8 mouse cellular contexts compared by ENCODE assay signal in the genomic region with DNA sequence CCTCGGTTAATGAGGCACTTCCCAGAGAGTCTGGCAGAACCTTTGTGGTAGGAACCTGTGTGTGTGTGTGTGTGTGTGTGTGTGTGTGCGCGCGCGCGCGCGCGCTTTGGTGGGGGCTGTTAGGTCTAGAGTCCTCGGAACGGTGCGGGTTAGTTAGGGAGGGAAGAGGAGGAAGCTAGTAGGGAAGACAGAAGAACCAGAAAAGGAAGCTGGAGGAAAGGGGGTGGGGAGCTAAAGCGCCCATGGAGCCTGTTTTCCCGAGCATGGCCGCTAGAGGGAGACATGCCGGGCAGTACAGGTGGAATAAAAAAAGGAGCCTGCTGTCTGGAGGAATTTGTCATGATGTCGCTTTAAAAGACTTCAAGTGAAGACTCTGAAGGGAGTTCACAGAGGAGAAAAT. TPM values are rescaled to one million over a fixed set of nuclear protein-coding genes. Genes with fewer than 3 reads are reported as not detected.
A peak's percentile ranks its signal among the peaks of the same experiment; 100 is the strongest.
DNase-seq lines count a peak whose midpoint lies in the region; ATAC-seq and TF ChIP-seq lines count a peak whose summit lies in the region.

No protein-coding gene starts in this region.

- no peak overlapping the region for H3K9ac ChIP-seq in ES-E14 (ENCODE audit: insufficient read depth, low read depth, low read length, poor library complexity, severe bottlenecking)
- H3K9ac ChIP-seq in lung, embryonic 16.5 days (ENCODE audit: low read length) = no peak overlapping the region

- no peaks in the 10 kb centered on the region for H3K9me3 ChIP-seq in ES-E14 (ENCODE audit: control insufficient read depth, insufficient read depth, low read depth, low read length)
- H3K9me3 ChIP-seq in forebrain, embryonic 10.5 days = no peaks in the 10 kb centered on the region
- H3K9me3 ChIP-seq in lung, embryonic 16.5 days (ENCODE audit: control insufficient read depth, low read length) = no peaks in the 10 kb centered on the region

- H3K4me1 ChIP-seq in ES-E14 (ENCODE audit: control insufficient read depth in 2 of 2, insufficient read depth in 2 of 2, low read length in 2 of 2, poor library complexity in 1 of 2) = 0 out of 4 replicates have a peak, but pooled peaks cover 0 to 2% of the 10 kb centered on the region in 2 experiments
- no peaks in the 10 kb centered on the region for H3K4me1 ChIP-seq in bone marrow, adult 2 months (ENCODE audit: control insufficient read depth, insufficient read depth, low read length)
- H3K4me1 ChIP-seq in forebrain, embryonic 10.5 days = peaks cover 34% of the 10 kb centered on the region
- H3K4me1 ChIP-seq in lung, embryonic 16.5 days (replicated peaks; ENCODE audit: control insufficient read depth, insufficient read depth, low read length) = 0 out of 2 replicates have a peak, but pooled peaks cover 4% of the 10 kb centered on the region

- no peaks in the 10 kb centered on the region for H3K36me3 ChIP-seq in ES-E14 (ENCODE audit: control insufficient read depth, insufficient read depth, low read length, poor library complexity, severe bottlenecking)
- H3K36me3 ChIP-seq in forebrain, embryonic 10.5 days (replicated peaks) = no peaks in the 10 kb centered on the region
- no peaks in the 10 kb centered on the region for H3K36me3 ChIP-seq in lung, embryonic 16.5 days (ENCODE audit: control insufficient read depth, insufficient read depth, low read length)

- peak; percentile 39 to 63; a peak in 2 of 4 replicates for ATAC-seq in hematopoietic stem cell, adult 5-6 weeks (replicated peaks in 1 of 2; ENCODE audit: insufficient read depth in 1 of 2, low FRiP score in 2 of 2, low TSS enrichment in 1 of 2, low read depth in 1 of 2, poor library complexity in 2 of 2, severe bottlenecking in 2 of 2)
- ATAC-seq in lung, embryonic 16.5 days (ENCODE audit: low read depth) = peak; percentile 51; the same call in 1 of the 2 replicates

- peaks cover 75% of the 10 kb centered on the region for H3K27me3 ChIP-seq in forebrain, embryonic 10.5 days (ENCODE audit: poor library complexity, severe bottlenecking)
- H3K27me3 ChIP-seq in lung, embryonic 16.5 days (ENCODE audit: control insufficient read depth, insufficient read depth, low read depth, low read length) = peaks cover 58% of the 10 kb centered on the region

- in situ Hi-C loops in ES-E14 (cut with MboI; ENCODE audit: low sequenced_read_pairs in 2 of 2, unreplicated experiment in 2 of 2) = no loop called here

- DNase-seq in ES-E14 (ENCODE audit: low read depth, low spot score) (peak; percentile 77), MN1 (ENCODE audit: low spot score) (no peak)
- DNase-seq in forebrain, embryonic 10.5 days (ENCODE audit: extremely low spot score, low spot score) = peak; percentile 66
- DNase-seq in layer of hippocampus, adult 8-10 months (ENCODE audit: low spot score in 2 of 2) = peak; percentile 65 to 85
- DNase-seq in retina, postnatal 7 days (ENCODE audit: low read depth, low spot score) = peak; percentile 61

- no peak overlapping the region for H3K4me2 ChIP-seq in lung, embryonic 16.5 days (ENCODE audit: low read depth, low read length)

- peak; percentile 40; the same call in 1 of the 2 replicates for TF ChIP-seq CTCF in bone marrow, adult 2 months (IDR thresholded peaks at IDR 0.05; ENCODE audit: control insufficient read depth, insufficient read depth, low read length)

- peak overlapping the region in 1 of 2 experiments; percentile 49; a peak in 2 of 4 replicates for H3K4me3 ChIP-seq in ES-E14 (ENCODE audit: insufficient read depth in 1 of 2, low read depth in 1 of 2, low read length in 2 of 2, poor library complexity in 1 of 2, severe bottlenecking in 1 of 2)
- no peak overlapping the region for H3K4me3 ChIP-seq in bone marrow, adult 2 months (replicated peaks; ENCODE audit: control insufficient read depth, low read depth, low read length)
- H3K4me3 ChIP-seq in forebrain, embryonic 10.5 days = peak overlapping the region; percentile 40
- no peak overlapping the region for H3K4me3 ChIP-seq in lung, embryonic 16.5 days (ENCODE audit: low read length)

- WGBS in bone marrow, adult 2 months = under 1% methylated on average over 17 of the region's 17 CpGs
- WGBS in forebrain, embryonic 10.5 days = under 1% methylated on average over 17 of the region's 17 CpGs
- WGBS in lung, embryonic 16.5 days = under 1% methylated on average over 17 of the region's 17 CpGs

- H3K27ac ChIP-seq in ES-E14 (ENCODE audit: insufficient read depth, low read depth, low read length, poor library complexity, severe bottlenecking) = no peak overlapping the region
- H3K27ac ChIP-seq in bone marrow, adult 2 months (ENCODE audit: control insufficient read depth, insufficient read depth, low read depth, low read length, poor library complexity) = no peak overlapping the region
- no peak overlapping the region for H3K27ac ChIP-seq in forebrain, embryonic 10.5 days
- no peak overlapping the region for H3K27ac ChIP-seq in lung, embryonic 16.5 days (ENCODE audit: low read length)

- TF ChIP-seq POLR2A in bone marrow, adult 2 months (IDR thresholded peaks at IDR 0.05; ENCODE audit: borderline replicate concordance, control insufficient read depth, low read depth, low read length) = no peak

TF ChIP-seq in ES-E14, 5 proteins besides CTCF, POLR2A, EP300 and RAD21:
- TF ChIP-seq ZC3H11A (IDR thresholded peaks at IDR 0.05; ENCODE audit: borderline replicate concordance, low read depth, low read length) (no peak), ZNF384 (IDR thresholded peaks at IDR 0.05; ENCODE audit: low read depth, low read length) (peak; percentile 66), MAFK (IDR thresholded peaks at IDR 0.05; ENCODE audit: insufficient read depth, low read depth, low read length) (no peak), HCFC1 (IDR thresholded peaks at IDR 0.05; ENCODE audit: borderline replicate concordance, insufficient read depth, low read length) (no peak), CHD2 (IDR thresholded peaks at IDR 0.05; ENCODE audit: low read depth, low read length) (no peak)

RNA-seq across cellular contexts. Expression of a gene that starts 1.2 kb away (rescaled TPM):
- 0.04 TPM in 1 of 2 replicates, not detected in the other for total RNA-seq in ES-E14 (2012; rRNA removed)
- polyA plus RNA-seq in bone marrow, adult 2 months (2011; ENCODE audit: insufficient read depth, insufficient read length, low replicate concordance, missing spikeins) = 0.36 and 0.47 TPM in 2 replicates
- 0.24 and 0.38 TPM in 2 replicates for polyA plus RNA-seq in forebrain, embryonic 10.5 days (2016; fragmentation: Nextera tagmentation; extraction: Ambion mirVana)
- not detected in 2 replicates for total RNA-seq in hematopoietic stem cell, adult 5-6 weeks (2017)
- 10 to 100 TPM; 15.2 to 28.9 (median 19.3) TPM for total RNA-seq in layer of hippocampus, adult 8-10 months (2022)
- polyA plus RNA-seq in lung, embryonic 16.5 days (2015; fragmentation: Nextera tagmentation; extraction: Ambion mirVana) = 0.08 and 0.29 TPM in 2 replicates

Comparison
In these comparisons a context has a peak if more than half of its experiments do, and no peak if none do; other contexts are left out.
1. RNA of a gene that starts 1.2 kb away (total RNA-seq): 15.2 to 28.9 TPM in layer of hippocampus, adult 8-10 months; 0.04 TPM in ES-E14 and not detected in hematopoietic stem cell, adult 5-6 weeks; every median in the first group is over 10 times any median in the second.